Comparison of ENCODE assay signal across 18 mouse cellular contexts in the genomic region with DNA sequence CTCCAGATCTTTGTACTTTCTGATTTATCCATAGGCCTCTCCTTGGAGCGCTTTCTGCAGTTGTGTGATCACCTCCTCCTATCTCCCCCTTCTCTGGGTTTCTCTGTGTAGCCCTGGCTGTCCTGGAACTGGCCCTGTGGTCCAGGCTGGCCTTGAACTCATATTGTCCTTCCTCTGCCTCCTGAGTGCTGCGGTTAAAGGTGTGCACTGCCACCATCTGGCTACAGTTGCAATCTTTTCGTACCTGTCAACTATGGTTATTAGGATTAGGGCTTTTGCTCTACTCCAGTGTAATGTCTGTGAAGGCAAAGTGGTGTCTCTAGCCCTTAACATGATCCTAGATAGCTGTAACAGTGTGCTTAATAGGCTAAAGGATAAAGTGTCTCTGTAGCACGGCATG. TPM values are rescaled to one million over a fixed set of nuclear protein-coding genes. Genes with fewer than 3 reads are reported as not detected.
A peak's percentile ranks its signal among the peaks of the same experiment; 100 is the strongest.
DNase-seq lines count a peak whose midpoint lies in the region; ATAC-seq and TF ChIP-seq lines count a peak whose summit lies in the region.
"Had no signal": no experiment of that assay in that cellular context is flagged by ENCODE, and none has a peak within 500 bp of the region (broad histone marks: within the 10 kb centered on the region; RNA-seq: fewer than 3 reads in every experiment).

No protein-coding gene starts in this region.

- H3K36me3 ChIP-seq in heart, adult 2 months (ENCODE audit: control insufficient read depth, insufficient read depth, low read length), result peaks cover 3% of the 10 kb centered on the region; the same call in 1 of the 2 replicates
- H3K36me3 ChIP-seq in liver, adult 2 months (ENCODE audit: control insufficient read depth, insufficient read depth, low read length), result peaks cover 19% of the 10 kb centered on the region
- H3K36me3 ChIP-seq in ES-Bruce4 (ENCODE audit: control insufficient read depth, insufficient read depth, low read length, poor library complexity, severe bottlenecking), result peaks cover 2% of the 10 kb centered on the region; the same call in 1 of the 2 replicates
- H3K36me3 ChIP-seq in liver, postnatal 0 days (replicated peaks; ENCODE audit: insufficient read depth, low read length), result peaks cover 24% of the 10 kb centered on the region
- H3K36me3 ChIP-seq in midbrain, embryonic 15.5 days (replicated peaks), result peaks cover 15% of the 10 kb centered on the region; the same call in 1 of the 2 replicates

- no peak overlapping the region for H3K27ac ChIP-seq in heart, adult 2 months
- H3K27ac ChIP-seq in liver, adult 2 months (replicated peaks; ENCODE audit: insufficient read depth, low read depth, low read length), result no peak overlapping the region
- no peak overlapping the region for H3K27ac ChIP-seq in ES-Bruce4 (ENCODE audit: insufficient read depth, low read length)
- no peak overlapping the region for H3K27ac ChIP-seq in liver, postnatal 0 days (ENCODE audit: low read depth)
- no peak overlapping the region for H3K27ac ChIP-seq in midbrain, embryonic 15.5 days
- H3K27ac ChIP-seq: kidney, embryonic 15.5 days; limb, embryonic 10.5 days; neural tube, embryonic 15.5 days had no signal

- peak; percentile 37 for TF ChIP-seq CTCF in heart, adult 2 months (IDR thresholded peaks at IDR 0.05)
- TF ChIP-seq CTCF in liver, adult 2 months (IDR thresholded peaks at IDR 0.05; ENCODE audit: low read depth, low read length), result 0 out of 2 replicates have a peak, but pooled peaks have one; percentile 29
- peak; percentile 33 for TF ChIP-seq CTCF in ES-Bruce4 (IDR thresholded peaks at IDR 0.05; ENCODE audit: low read depth, low read length)
- TF ChIP-seq CTCF in liver, postnatal 0 days (IDR thresholded peaks at IDR 0.05; ENCODE audit: low read depth), result peak; percentile 36

- no peak for TF ChIP-seq EP300 in heart, adult 2 months (IDR thresholded peaks at IDR 0.05; ENCODE audit: insufficient read depth, low read depth, low read length)
- no peak for TF ChIP-seq EP300 in ES-Bruce4 (IDR thresholded peaks at IDR 0.05; ENCODE audit: insufficient read depth, low read depth, low read length)
- no peak for TF ChIP-seq EP300 in liver, postnatal 0 days (IDR thresholded peaks at IDR 0.05; ENCODE audit: low read depth)

- H3K9ac ChIP-seq in heart, adult 2 months (ENCODE audit: low read depth, low read length), result no peak overlapping the region
- no peak overlapping the region for H3K9ac ChIP-seq in liver, adult 2 months (ENCODE audit: low read depth, low read length)
- no peak overlapping the region for H3K9ac ChIP-seq in ES-Bruce4 (ENCODE audit: low read depth, poor library complexity, severe bottlenecking)
- no peak overlapping the region for H3K9ac ChIP-seq in liver, postnatal 0 days (replicated peaks)
- no peak overlapping the region for H3K9ac ChIP-seq in midbrain, embryonic 15.5 days
- H3K9ac ChIP-seq: kidney, embryonic 15.5 days; neural tube, embryonic 15.5 days had no signal

- no peak for TF ChIP-seq POLR2A in heart, adult 2 months (IDR thresholded peaks at IDR 0.05; ENCODE audit: insufficient read depth, low read depth, low read length)
- no peak for TF ChIP-seq POLR2A in liver, adult 2 months (IDR thresholded peaks at IDR 0.05; ENCODE audit: extremely low read depth, insufficient read depth, low read length)
- no peak for TF ChIP-seq POLR2A in ES-Bruce4 (IDR thresholded peaks at IDR 0.05; ENCODE audit: insufficient read depth, low read length)

- no peak for DNase-seq in heart, adult 2 months
- DNase-seq in heart, postnatal 14 days, result no peak
- DNase-seq in liver, adult 2 months (ENCODE audit: extremely low read depth, low read depth, low spot score), result no peak
- no peak for DNase-seq in liver
- no peak for DNase-seq in liver, postnatal 0 days
- DNase-seq: cerebellum, adult 9-11 months; gastrocnemius, postnatal 14 days; heart, postnatal 36 days; lung, postnatal 36 days; thymus, adult 18-20 months had no signal

- no peaks in the 10 kb centered on the region for H3K9me3 ChIP-seq in ES-Bruce4 (replicated peaks; ENCODE audit: control insufficient read depth, insufficient read depth, low read length, poor library complexity, severe bottlenecking)
- no peaks in the 10 kb centered on the region for H3K9me3 ChIP-seq in liver, postnatal 0 days (ENCODE audit: low read length)
- no peaks in the 10 kb centered on the region for H3K9me3 ChIP-seq in midbrain, embryonic 15.5 days
- H3K9me3 ChIP-seq: kidney, embryonic 15.5 days; limb, embryonic 10.5 days; neural tube, embryonic 15.5 days had no signal

- H3K4me1 ChIP-seq in heart, adult 2 months (ENCODE audit: control insufficient read depth, insufficient read depth, low read length), result peaks cover 1% of the 10 kb centered on the region; the same call in 1 of the 2 replicates
- H3K4me1 ChIP-seq in liver, adult 2 months (ENCODE audit: control insufficient read depth, insufficient read depth, low read length), result peaks cover 3% of the 10 kb centered on the region; the same call in 1 of the 2 replicates
- no peaks in the 10 kb centered on the region for H3K4me1 ChIP-seq in ES-Bruce4 (ENCODE audit: control insufficient read depth, insufficient read depth, low read length)
- H3K4me1 ChIP-seq in liver, postnatal 0 days (ENCODE audit: insufficient read depth), result peaks cover 5% of the 10 kb centered on the region
- peaks cover 5% of the 10 kb centered on the region for H3K4me1 ChIP-seq in midbrain, embryonic 15.5 days

- no peak for ATAC-seq in liver, postnatal 0 days
- no peak for ATAC-seq in midbrain, embryonic 15.5 days (replicated peaks)

- no peak overlapping the region for H3K4me2 ChIP-seq in liver, postnatal 0 days (ENCODE audit: low read depth, low read length)
- H3K4me2 ChIP-seq in midbrain, embryonic 15.5 days, result no peak overlapping the region
- H3K4me2 ChIP-seq: heart, embryonic 11.5 days; kidney, embryonic 15.5 days; midbrain, embryonic 11.5 days; neural tube, embryonic 15.5 days had no signal

- H3K4me3 ChIP-seq in heart, adult 2 months, result no peak overlapping the region
- no peak overlapping the region for H3K4me3 ChIP-seq in liver, adult 2 months (ENCODE audit: insufficient read depth, low read depth, low read length)
- H3K4me3 ChIP-seq in ES-Bruce4 (ENCODE audit: low read depth, low read length), result no peak overlapping the region
- no peak overlapping the region for H3K4me3 ChIP-seq in liver, postnatal 0 days (ENCODE audit: low read depth, low read length)
- H3K4me3 ChIP-seq in midbrain, embryonic 15.5 days, result no peak overlapping the region
- H3K4me3 ChIP-seq: kidney, embryonic 15.5 days; limb, embryonic 10.5 days; myocyte; neural tube, embryonic 15.5 days had no signal

- H3K79me2 ChIP-seq in heart, adult 2 months (replicated peaks; ENCODE audit: control insufficient read depth, insufficient read depth, low read length), result no peaks in the 10 kb centered on the region
- H3K79me2 ChIP-seq in liver, adult 2 months (ENCODE audit: control insufficient read depth, insufficient read depth, low read length), result no peaks in the 10 kb centered on the region; the same call in 1 of the 2 replicates

- H3K27me3 ChIP-seq in heart, adult 2 months (ENCODE audit: control insufficient read depth, insufficient read depth, low read length), result no peaks in the 10 kb centered on the region
- H3K27me3 ChIP-seq in liver, adult 2 months (ENCODE audit: control insufficient read depth, insufficient read depth, low read length), result no peaks in the 10 kb centered on the region
- no peaks in the 10 kb centered on the region for H3K27me3 ChIP-seq in ES-Bruce4 (ENCODE audit: control insufficient read depth, insufficient read depth, low read length, poor library complexity, severe bottlenecking)
- no peaks in the 10 kb centered on the region for H3K27me3 ChIP-seq in liver, postnatal 0 days (ENCODE audit: insufficient read depth, low read length)
- H3K27me3 ChIP-seq in midbrain, embryonic 15.5 days (replicated peaks), result no peaks in the 10 kb centered on the region
- H3K27me3 ChIP-seq: kidney, embryonic 15.5 days; neural tube, embryonic 15.5 days had no signal

- intact Hi-C loops in heart, adult 2 months (cut with DNase I), result loop anchor here (2.0 kb wide), 1 partner anchor 24 kb away; no protein-coding TSS in a partner anchor
- intact Hi-C loops in heart, postnatal 14 days (cut with DNase I), result loop anchor here (10.0 kb wide), 1 partner anchor 308 kb away; the partner anchor contains the start of gene Fam78b

- WGBS in heart, adult 2 months, result 87% methylated on average over 4 of the region's 4 CpGs
- WGBS in liver, adult 2 months, result 63% methylated on average over 4 of the region's 4 CpGs
- WGBS in liver, postnatal 0 days (ENCODE audit: insufficient replicate concordance), result 78% methylated on average over 4 of the region's 4 CpGs
- 83% methylated on average over 4 of the region's 4 CpGs for WGBS in midbrain, embryonic 15.5 days

RNA-seq across cellular contexts. Expression of gene Tmco1, which starts 5.0 kb away (rescaled TPM):
- 10 to 100 TPM; 88.2 to 95.3 TPM for total RNA-seq in heart, adult 2 months (2021)
- polyA plus RNA-seq in heart, adult 2 months (2012; rRNA removed), result 60.3 and 117 TPM in 2 replicates
- 10 to 100 TPM; 80.6 to 86.5 TPM for total RNA-seq in heart, postnatal 14 days (2021)
- 142 and 162 TPM in 2 replicates for total RNA-seq in liver, adult 2 months (2014; rRNA removed)
- 70.2 and 71.5 TPM in 2 replicates for polyA plus RNA-seq in liver, adult 2 months (2012; rRNA removed)
- 43.7 and 46.1 TPM in 2 replicates for polyA plus RNA-seq in ES-Bruce4 (2011; ENCODE audit: insufficient read depth, insufficient read length, low read depth, missing spikeins)
- polyA plus RNA-seq in liver, postnatal 0 days (2015; fragmentation: Nextera tagmentation; extraction: Ambion mirVana), result 54.6 and 57.6 TPM in 2 replicates
- 65.2 and 70.6 TPM in 2 replicates for polyA plus RNA-seq in midbrain, embryonic 15.5 days (2015; fragmentation: Nextera tagmentation; extraction: Ambion mirVana)

RNA-seq across cellular contexts. Expression of gene Uck2, which starts 28.1 kb away (rescaled TPM):
- total RNA-seq in heart, adult 2 months (2021), result 10 to 100 TPM; 45.9 to 57.6 TPM
- 21.4 and 27.5 TPM in 2 replicates for polyA plus RNA-seq in heart, adult 2 months (2012; rRNA removed)
- 10 to 100 TPM; 47.3 to 54.5 TPM for total RNA-seq in heart, postnatal 14 days (2021)
- total RNA-seq in liver, adult 2 months (2014; rRNA removed), result 7.0 and 7.2 TPM in 2 replicates
- 7.3 and 9.7 TPM in 2 replicates for polyA plus RNA-seq in liver, adult 2 months (2012; rRNA removed)
- polyA plus RNA-seq in ES-Bruce4 (2011; ENCODE audit: insufficient read depth, insufficient read length, low read depth, missing spikeins), result 255 and 287 TPM in 2 replicates
- polyA plus RNA-seq in liver, postnatal 0 days (2015; fragmentation: Nextera tagmentation; extraction: Ambion mirVana), result 18.6 and 20.9 TPM in 2 replicates
- 50.1 and 50.9 TPM in 2 replicates for polyA plus RNA-seq in midbrain, embryonic 15.5 days (2015; fragmentation: Nextera tagmentation; extraction: Ambion mirVana)

RNA-seq across cellular contexts. Expression of gene Aldh9a1, which starts 36.6 kb away (rescaled TPM):
- 10 to 100 TPM; 18.4 to 20.4 TPM for total RNA-seq in heart, adult 2 months (2021)
- polyA plus RNA-seq in heart, adult 2 months (2012; rRNA removed), result 31.5 and 49.6 TPM in 2 replicates
- total RNA-seq in heart, postnatal 14 days (2021), result 10 to 100 TPM; 25.0 to 30.4 TPM
- 119 TPM in 2 replicates for total RNA-seq in liver, adult 2 months (2014; rRNA removed)
- polyA plus RNA-seq in liver, adult 2 months (2012; rRNA removed), result 127 and 162 TPM in 2 replicates
- polyA plus RNA-seq in ES-Bruce4 (2011; ENCODE audit: insufficient read depth, insufficient read length, low read depth, missing spikeins), result 73.4 and 74.4 TPM in 2 replicates
- polyA plus RNA-seq in liver, postnatal 0 days (2015; fragmentation: Nextera tagmentation; extraction: Ambion mirVana), result 76.4 and 80.8 TPM in 2 replicates
- 33.4 and 37.1 TPM in 2 replicates for polyA plus RNA-seq in midbrain, embryonic 15.5 days (2015; fragmentation: Nextera tagmentation; extraction: Ambion mirVana)
